Mouse (Mus musculus) inflammation-experienced regulatory T-cells, adult 6 months (primary cell): ENCODE results near the gene Tbc1d2. TPM values are rescaled to one million over a fixed set of nuclear protein-coding genes. Genes with fewer than 3 reads are reported as not detected.
"Not testable (repeated sequence)": the region's sequence is repeated elsewhere in the genome, so short reads cannot be mapped to it uniquely, and the experiment has no call there.

Experiments
- ATAC-seq: one replicate; pipeline ENCODE4 v1.8.0; 2017
- polyA plus RNA-seq, 3 experiments: library from polyadenylated mRNA; unstranded; fragments of 100-300 nt; shearing (Covaris generic); gene quantifications; one replicate each; pipeline ENCODE4 v1.2.1; 2017

Tbc1d2 gene
- polyA plus RNA-seq, 3 experiments from 2014 or later, result 0.12 to 1.3 (median 0.34) TPM

DNA sequence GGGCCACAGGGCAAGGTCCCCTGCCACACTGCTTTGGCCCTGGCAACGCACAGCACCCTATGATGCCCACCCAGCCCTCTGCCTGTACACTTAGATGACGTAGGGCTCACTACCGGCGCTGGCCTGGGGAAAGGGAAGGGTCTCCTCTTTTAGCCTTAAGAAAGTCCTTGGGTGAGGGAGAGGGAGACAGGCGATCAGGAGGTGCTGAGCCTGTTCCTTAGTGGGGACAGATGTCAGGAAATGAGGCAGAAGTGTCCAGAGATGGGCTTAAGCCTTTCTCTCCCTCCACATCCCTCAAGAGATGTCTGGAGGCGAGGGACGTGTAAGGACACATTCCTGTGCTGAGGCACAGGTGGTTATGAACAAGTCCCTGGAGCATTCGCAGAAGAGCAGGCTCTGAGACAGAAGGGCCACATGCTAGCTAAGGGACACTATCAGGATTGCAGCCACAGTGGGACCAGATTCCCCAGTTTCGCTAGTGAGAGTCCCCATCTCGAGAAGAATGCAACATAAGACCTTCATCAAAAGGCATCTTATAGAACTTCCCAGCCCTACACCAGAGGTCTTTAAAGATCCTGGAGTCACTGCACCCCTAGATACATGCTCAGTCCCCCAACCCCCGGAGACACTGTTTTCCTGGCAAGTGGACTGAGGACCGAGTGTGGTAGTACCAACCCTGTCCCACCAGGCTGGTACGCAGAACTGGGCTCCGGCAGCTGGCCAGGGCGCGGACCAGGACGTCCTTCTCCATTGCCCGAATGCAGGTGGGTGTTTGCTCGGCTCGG lies 49.3 kb downstream of the Tbc1d2 start:
- ATAC-seq, result no peak

DNA sequence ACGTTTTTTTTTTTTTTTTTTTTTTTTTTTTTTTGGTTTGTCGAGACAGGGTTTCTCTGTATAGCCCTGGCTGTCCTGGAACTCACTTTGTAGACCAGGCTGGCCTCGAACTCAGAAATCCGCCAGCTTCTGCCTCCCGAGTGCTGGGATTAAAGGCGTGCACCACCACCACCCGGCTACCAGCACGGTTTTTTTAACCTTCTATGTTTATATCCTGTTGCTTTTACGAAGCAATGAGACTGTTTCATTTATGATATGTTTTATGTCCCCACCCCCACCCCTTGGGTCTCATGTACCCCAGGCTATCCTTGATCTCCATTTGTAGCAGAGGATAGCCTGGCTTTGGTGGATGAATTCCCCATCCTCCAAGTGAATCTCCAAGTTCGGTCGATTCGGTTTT lies 50.4 kb downstream of the Tbc1d2 start:
- ATAC-seq, result not testable (repeated sequence)

DNA sequence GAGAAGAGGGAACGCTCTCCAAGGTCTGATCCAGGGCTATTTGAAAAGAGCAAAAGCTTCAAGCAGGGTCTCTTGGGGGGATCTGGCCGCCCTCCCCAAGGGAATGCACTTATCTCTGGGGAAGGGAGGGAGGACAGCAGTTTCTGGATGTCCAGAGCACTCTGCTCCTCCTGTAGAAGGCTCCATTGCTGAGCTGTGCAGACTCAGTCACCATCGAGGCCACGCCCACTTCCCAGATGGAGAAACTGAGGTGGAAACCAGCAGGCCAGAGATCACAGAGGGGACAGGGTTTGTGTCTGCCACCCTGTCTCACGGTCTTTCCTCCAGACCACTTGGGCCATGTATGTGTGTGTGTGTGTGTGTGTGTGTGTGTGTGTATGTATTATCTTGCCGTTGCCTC lies 51.0 kb downstream of the Tbc1d2 start:
- ATAC-seq, result no peak

DNA sequence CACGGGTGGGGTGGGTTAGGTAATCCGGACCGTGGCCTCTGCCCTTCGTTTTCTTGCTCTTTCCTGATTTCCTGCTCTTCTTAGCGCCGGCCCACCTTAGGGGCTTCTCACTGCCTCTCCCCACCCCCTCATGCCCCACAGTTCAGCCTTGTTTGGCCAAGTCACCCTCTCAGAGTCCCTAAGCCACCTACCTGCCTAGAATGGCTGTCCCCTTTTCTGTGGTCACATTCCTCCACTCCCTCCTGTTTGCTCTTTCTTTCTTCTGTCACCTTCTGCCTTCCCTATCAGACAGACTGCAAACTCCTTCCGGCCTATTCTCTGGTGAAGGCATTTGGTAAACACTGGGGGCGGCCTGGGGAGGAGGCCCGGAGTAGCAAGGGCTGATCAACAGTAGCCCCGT lies 51.9 kb downstream of the Tbc1d2 start:
- no peak for ATAC-seq

DNA sequence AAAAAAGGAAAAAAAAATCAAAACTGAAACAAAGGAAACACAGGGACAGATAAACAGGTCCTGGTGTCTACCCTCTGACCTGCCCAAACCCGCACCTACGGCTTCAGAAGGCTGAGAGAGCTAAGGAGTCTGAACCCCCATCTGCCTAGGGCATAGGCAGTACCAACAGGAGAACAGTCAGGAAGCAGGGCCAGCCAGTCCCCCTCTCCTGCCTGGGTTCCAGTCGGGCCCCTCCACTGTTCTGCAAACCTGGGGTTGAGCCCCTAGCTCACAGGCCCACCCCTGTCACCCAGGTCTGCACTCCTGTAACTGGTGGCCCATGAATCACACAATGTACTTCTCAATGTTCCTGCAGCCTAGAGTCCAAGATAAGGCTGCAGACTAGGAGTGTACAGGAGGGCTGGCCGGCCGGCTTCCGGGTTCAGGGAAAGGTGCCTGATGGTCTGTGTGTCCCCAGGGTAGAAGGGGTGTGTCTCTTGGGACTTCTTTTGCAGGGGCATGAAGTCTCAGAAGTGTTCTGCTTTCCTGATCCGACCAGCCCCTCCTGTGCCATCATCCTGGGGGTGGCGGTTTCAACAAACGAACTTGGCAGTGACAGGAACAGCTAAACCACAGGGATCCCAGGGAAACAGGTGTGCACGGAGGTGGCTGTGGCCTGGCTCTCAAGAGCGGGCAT lies 52.6 kb downstream of the Tbc1d2 start:
- ATAC-seq, result no peak

DNA sequence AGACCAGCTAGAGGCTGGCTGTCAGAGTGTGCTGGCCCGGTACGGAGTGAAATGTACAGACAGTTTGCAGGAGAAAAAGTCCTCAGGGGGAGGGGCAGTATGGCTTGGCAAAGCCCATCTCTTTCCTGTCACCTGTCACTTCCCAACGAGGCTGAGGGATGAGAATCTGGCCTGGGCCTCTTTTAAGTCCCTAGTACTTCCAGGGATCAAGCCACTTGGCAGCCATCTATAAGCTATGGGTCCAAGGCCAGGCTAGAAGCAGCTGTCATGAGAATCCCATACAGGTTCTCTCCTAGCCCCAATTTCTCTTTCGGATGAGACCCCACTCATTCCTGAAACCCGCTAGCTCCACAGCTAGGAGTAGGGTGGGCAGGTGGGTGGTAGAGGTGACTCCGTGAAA lies 53.6 kb downstream of the Tbc1d2 start:
- ATAC-seq, result no peak

DNA sequence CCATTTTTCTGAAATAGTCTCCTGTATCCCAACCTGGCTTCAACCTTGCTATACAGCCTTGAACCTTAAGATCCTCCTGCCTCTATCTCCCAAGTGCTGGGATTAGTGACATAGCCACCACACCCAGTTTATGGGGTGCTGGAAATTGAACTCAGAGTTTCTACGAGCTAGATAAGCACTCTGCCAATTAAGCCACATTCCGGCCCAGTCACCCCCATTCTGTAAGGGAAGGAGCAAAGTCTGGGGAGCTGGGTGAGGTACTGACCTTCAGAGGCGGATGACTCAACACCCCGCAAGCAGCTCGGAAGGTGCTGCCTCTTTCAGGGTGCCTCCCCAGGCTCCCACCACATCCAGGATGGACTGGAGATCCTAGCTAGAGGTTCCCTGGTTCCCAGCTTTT lies 55.9 kb downstream of the Tbc1d2 start:
- ATAC-seq, result no peak

DNA sequence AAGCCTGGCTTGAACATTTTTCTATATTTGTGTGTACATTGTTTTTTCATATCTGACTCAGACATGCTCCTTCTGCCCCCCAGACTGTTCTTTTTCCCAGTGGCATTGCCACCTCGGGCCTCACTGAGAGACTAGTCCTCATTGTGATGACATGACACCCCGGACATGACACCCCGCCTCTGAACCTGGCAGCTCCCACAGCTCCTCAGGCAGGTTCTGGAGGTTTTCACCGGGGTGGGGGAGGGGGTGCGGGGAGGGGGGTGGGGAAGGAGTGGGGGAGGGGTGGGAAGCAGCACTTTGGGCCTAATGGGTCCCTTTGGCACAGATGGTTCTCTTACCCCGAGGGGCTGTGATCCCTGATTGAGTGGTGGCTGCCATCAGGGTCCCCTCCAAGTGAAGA lies 56.5 kb downstream of the Tbc1d2 start:
- ATAC-seq, result no peak

DNA sequence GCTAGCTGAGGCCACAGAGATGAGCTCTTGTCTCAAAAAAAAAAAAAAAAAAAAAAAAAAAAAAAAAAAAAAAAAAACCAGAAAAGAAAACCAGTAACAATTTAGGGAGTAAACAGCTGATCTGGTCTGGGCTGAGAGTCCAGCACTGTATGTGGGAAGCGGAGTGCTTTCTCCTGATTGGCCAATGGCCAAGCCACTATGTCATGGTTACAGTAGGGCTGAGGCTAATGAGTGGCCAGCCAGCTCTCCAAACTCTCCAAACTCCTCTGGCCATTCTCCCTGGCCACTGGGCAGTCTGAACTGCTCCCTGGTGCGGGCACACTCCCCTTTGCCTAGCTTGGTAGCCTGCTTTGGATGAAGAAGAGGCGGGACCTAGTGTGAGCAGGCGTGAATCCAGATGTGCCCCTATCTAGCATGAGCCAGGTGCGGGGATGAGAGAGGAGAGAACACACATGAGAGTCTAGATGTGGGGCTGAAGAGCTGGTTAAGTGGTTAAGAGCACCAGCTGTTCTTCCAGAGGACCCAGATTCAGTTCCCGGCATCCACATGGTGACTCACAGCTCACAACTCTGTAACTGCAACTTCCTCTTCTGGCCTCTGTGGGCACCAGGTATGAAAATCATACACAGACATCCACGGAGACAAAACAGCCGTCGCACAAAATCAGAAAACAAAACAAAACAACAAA lies 58.0 kb downstream of the Tbc1d2 start:
- peak; percentile 53 for ATAC-seq

DNA sequence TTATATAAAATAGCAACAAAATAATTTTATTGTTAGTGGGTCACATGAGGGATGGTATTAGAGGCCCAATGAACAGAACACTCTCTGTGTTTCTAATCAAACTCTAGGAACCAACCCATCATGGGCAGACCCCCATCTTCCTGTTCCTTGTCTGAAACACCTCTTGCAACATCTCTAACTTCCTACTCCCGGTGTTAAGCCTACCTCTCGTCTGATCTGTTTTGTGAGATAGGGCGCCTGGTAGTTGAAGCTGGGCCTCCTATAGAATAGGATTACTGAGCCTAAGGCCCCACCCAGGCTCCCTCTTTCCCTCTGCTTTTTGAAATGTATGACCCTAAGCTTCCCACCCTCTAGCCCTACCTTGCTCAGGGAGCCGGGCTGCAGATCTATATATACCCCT lies 59.2 kb downstream of the Tbc1d2 start:
- no peak for ATAC-seq

DNA sequence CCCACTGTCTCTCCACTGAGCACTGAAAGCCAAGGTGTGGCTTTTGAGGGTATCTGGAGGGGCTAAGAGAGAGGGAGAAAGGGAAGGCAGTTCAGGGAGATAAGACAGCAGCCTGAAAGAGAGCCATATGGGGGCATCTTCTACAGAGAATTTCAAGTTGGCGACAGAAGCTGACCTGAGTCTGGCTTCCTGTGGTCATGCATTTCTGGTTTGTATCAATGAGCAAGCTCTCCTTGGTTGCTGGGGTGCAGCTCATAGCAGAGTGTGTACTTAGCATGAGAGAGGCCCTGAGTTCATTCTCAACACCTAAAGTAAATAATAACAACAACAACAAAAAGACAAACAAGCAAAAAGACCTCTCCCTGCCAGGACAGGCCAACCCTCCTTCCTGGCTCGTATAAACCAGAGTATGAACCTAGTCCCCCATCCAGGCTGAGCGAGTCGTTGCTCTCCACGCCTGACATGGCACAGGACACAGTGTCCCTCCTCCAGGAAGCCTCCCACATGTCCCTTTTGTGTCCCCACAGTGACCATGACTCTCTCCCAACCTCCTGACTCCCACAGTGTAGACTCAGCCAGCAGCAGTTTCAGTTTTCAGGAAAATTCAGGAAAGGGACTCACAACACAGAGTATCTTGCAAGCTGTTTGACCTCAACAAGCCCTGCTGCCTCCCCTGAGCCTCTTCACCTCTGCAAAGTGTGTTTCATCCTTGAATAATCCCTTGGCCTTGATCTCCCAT lies 59.9 kb downstream of the Tbc1d2 start:
- no peak for ATAC-seq

DNA sequence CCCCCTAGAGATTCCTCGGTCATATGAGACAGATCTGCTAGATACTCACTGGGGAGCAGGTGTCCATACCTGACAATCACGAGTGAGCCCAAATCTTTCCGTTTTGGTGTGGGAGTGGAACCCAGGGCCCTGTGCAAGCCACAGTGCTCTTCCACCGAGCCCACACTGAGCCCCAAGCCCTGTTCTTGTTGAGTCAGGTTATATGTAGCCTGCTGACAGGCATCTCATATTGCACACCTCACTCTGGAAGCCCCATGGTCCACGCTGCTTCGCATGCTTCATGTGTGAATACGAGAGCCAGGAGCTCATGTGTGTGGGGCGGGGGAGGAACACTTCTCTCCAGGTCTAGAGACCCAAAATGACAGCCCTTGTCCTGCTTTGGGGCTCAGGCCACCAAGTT lies 60.9 kb downstream of the Tbc1d2 start:
- no peak for ATAC-seq

DNA sequence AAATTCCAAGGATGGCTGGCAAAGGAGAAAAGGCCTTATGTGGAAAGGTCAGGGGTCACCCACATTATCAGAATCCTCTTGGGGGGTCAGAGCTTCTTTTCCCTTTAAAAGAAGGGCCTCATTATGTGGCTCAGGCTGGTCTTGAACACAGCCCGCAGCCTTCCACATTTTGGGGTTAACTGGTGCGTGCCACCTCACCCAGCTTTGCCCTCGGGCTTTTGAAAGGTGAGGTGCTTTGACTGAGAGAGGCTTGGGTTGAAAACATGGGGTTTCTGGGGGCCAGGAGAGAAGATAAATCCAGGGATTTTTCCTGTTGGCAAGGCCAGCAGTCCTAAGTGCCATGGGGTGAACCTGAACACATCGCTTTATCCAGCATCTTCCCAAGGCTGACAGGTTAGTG lies 63.5 kb downstream of the Tbc1d2 start:
- ATAC-seq, result no peak

DNA sequence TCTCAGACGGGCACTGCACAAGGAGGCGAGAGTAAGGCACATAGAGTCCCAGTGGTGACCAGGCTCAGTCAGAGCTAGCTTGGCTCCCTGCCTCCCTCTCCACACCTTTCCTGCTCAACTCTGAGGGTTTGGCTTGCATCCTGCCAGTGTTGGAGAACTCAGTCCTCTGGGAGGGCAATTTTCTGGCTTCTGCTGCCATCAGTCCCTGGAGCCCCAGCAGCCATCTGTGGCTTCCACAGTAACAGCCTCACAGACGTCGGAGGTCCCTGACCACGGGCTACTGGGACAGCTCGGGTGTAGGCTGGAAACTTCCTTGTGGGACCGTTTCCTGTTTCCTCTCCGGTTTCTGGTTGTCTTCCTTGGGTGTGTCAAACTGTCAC lies 64.2 kb downstream of the Tbc1d2 start:
- ATAC-seq, result no peak

DNA sequence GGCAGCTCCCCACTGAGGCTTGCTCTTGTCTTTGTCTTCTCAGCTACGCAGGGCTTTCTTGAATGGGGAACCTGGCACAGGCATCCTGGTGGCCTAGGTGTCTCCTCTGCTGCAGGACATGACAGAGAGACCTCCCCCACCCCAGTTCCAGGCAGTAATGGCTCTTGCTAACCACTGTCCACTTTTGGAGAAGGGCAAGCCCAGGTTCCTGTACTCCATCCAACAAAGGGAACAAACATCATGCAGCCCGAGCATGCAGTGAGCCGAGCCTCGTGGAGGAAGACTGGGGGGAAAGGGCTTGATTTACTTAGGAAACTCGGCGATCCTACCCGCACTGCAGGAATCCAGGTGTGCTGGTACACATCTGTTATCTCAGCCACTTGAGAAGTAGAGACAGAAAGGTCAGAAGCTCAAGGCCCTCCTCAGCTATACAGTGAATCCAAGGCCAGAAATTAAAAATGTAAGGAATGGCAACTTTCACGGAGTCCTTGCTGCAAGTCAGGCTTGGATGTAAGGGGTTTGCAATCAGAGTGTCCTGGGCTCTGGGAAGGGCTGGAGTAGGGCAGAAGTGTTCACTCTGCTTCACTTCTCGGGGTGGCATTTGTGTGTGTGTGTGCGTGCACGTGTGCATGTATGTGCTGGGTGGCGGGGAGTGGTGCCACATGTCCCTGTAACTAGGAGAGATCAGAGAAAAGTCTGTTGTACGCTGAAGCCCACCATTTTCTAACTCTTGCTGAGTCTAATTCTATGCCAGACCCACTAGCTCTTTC lies 64.8 kb downstream of the Tbc1d2 start:
- no peak for ATAC-seq

DNA sequence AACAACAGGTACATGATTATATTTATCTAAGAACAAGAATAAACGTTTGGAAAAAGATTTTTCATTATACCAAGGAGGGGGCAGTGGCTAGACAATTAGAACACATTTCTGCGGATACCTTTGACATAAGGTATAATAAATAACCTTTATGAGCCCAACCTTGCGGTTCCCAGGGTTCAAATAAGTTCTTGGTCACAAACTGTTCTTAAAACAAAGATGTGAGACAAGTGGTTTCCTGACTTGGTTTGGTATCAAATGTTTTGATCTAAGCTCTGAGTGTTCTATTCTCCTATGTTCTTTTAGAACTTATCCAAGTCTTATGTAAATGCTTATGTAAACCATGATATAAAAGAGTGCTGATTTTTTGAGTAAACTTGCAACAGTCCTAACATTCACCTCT lies 65.5 kb downstream of the Tbc1d2 start:
- ATAC-seq, result peak; percentile 12

DNA sequence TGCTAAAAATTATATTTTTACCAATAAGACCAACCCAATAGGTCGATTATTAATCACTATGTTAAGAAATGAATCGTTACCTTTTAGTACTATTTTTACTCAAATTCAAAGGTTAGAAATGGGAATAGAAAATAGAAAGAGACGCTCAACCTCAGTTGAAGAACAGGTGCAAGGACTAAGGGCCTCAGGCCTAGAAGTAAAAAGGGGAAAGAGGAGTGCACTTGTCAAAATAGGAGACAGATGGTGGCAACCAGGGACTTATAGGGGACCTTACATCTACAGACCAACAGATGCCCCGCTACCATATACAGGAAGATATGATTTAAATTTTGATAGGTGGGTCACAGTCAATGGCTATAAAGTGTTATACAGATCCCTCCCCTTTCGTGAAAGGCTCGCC lies 65.9 kb downstream of the Tbc1d2 start:
- ATAC-seq, result not testable (repeated sequence)

DNA sequence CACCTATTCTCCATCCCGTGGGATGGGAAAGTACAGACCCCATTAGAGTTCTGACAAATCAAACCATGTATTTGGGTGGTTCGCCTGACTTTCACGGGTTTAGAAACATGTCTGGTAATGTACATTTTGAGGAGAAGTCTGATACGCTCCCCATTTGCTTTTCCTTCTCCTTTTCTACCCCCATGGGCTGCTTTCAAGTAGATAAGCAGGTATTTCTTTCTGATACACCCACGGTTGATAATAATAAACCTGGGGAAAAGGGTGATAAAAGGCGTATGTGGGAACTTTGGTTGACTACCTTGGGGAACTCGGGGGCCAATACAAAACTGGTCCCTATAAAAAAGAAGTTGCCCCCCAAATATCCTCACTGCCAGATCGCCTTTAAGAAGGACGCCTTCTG lies 68.0 kb downstream of the Tbc1d2 start:
- ATAC-seq, result not testable (repeated sequence)

DNA sequence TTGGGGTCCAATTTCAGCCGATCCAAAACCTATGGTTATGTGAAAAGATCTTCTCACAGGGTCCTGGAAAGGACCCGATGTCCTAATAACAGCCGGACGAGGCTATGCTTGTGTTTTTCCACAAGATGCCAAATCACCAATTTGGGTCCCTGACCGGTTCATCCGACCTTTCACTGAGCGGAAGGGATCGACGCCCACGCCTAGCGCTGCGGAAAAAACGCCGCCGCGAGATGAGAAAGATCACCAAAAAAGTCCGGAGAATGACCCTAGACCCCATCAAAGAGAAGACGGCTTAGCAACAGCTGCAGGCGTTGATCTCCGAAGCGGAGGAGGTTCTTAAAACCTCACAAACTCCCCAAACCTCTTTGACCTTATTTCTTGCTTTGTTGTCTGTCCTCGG lies 68.4 kb downstream of the Tbc1d2 start:
- not testable (repeated sequence) for ATAC-seq

DNA sequence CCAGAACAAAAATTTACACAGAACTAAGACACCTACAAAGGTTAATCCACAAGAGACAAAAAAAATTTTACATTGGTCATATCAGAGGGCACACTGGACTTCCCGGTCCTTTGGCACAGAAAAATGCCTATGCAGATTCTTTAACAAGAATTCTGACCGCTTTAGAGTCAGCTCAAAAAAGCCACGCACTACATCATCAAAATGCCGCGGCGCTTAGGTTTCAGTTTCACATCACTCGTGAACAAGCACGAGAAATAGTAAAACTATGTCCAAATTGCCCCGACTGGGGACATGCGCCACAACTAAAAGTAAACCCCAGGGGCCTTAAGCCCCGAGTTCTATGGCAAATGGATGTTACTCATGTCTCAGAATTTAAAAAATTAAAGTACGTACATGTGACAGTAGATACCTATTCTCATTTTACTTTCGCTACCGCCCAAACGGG lies 69.2 kb downstream of the Tbc1d2 start:
- peak; percentile 56 for ATAC-seq

DNA sequence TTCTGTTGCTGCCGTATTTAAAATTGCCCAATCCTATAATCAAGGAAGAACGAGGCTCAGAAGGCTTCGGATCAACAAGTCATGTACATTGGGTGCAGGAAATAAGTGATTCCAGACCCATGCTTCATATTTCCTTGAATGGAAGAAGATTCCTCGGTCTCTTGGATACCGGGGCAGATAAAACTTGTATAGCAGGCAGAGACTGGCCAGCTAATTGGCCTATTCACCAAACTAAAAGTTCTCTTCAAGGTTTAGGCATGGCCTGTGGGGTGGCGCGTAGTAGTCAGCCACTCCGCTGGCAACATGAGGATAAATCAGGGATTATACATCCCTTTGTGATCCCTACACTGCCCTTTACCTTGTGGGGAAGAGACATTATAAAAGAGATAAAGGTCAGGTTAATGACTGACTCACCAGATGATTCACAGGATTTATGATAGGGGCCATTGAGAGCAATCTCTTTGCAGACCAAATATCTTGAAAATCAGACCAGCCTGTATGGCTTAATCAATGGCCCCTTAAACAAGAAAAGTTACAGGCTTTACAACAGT lies 71.1 kb downstream of the Tbc1d2 start:
- ATAC-seq, result not testable (repeated sequence)

DNA sequence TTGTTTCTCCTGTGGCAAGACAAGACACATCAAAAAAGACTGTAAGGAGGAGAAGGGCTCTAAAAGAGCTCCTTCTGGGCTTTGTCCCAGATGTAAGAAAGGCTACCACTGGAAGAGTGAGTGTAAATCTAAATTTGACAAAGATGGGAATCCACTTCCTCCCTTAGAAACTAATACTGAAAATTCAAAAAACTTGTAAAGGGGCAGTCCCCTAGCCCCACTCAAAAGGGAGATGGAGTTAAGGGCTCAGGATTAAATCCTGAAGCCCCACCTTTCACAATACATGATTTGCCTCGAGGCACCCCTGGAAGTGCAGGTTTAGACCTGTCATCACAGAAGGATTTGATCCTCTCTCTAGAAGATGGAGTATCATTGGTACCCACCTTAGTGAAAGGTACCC lies 71.8 kb downstream of the Tbc1d2 start:
- no peak for ATAC-seq
